Mouse (Mus musculus) urinary bladder, adult 18-20 months (tissue): Measurements from ENCODE around the gene Slc25a39.
A peak's percentile ranks its signal among the peaks of the same experiment; 100 is the strongest.

Experiments
- DNase-seq, 2 experiments: peaks; one replicate each; pipeline ENCODE4 v3.0.0; 2022; ENCODE audit warnings: low spot score in 2 of 2, mixed read lengths in 2 of 2

Gene Slc25a39

DNA sequence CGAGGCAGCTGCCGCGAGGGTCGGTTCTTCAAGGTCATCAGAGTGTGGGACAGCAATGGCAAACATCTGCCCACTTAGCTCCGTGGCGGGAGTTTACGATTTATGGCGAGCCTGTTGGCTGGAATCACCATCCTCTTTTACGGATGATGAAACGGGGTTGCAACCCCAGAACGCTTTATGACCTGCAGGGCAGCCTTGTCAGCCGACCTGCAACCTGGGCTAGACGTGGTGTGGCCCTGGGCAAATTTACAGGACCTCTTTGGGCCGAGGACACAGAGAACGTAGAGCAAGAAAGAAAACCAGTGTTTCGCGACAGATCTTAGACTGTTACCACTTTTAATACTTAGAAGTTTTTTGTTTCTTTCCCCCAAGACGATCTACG is at the start of gene Slc25a39:
Gene Slc25a39 (minus strand): TSS at position 113 of the 382 bp plus-strand sequence.
- no peak for DNase-seq

DNA sequence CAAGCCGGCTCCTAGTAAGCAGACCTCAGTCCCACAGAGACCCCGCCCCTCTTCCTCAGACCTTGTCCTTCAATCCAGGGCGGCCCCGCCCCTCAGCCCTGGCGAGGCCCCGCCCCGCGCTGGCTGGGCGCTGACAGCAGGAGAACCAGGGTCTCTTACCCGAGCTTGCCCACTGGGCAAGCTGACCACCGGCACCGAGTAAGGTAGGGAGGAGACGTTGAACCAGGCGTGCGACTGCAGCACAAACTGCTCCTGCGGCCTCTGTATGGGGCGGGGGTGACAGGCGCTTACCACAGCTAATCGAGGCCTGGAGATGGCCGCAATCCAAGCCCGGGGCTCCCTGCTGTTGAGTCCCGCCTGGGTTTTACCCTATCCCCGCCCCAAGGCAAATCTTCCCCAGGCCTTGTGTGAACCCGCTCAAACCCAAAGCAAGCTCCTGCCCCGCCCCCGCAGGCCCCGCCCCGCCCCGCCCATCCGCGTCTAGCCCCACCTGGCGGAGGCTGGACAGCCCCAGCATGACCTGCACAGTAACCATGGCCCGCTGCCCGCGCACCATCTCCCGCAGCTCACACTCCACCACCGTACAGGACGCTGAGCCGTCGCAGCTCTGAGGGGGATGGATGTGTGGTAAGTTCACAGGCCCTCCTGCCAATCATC is 48.1 kb upstream of the Slc25a39 start:
- peak; percentile 65 to 69 for DNase-seq

GRCm38 (mm10) chr11:102453131-102453530 is 45.4 kb upstream of the Slc25a39 start:
- DNase-seq = no peak

DNA sequence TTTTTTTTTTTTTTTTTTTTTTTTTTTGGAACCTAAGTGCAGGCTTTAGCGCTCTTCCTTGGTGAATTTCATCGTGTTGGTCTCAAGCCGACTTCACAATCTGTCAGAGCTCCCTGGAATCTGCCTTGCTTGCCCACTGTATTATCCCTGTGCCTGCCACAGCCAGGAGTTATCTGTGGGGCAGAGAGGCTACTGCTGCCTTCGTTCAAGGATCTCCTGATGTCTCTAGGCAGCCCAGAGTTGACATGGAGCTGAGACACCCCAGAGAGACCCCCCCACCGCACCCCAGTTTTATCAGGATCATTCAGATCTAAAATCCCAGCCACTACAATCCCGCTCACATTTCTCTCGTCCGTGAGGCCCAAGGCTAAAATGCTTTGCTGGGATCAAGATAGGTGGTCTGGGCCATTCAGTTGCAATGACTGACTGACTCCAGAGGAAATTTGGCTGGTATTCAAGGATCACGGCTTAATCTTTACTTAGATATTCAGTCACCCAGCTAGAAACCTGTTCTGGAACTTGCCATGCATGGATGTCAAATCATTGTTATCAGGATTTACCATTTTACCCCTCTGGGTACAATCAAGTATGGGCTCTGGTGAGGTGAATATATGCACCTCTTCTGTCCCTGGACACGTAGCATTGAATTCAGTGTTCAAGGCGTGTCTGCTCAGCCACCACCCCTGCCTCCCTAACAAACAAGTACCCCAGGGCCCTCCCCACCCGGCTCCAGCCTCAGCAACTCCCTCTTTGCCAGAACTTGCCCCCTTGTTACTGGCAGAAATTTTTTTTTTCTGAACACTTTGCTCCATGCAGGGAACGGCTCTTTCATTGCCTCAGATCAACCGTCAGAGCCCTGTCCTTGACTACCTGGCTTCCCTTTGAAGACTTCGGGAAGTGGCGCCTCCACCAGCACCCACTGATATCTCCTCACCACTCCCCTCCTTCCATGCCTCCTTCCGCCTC is 41.6 kb upstream of the Slc25a39 start:
- DNase-seq = no peak

GRCm38 (mm10) chr11:102448327-102448726 is 40.6 kb upstream of the Slc25a39 start:
- no peak for DNase-seq

- DNase-seq = peak in 1 of 2 experiments; percentile 65
Observed at GRCm38 (mm10) chr11:102447497-102447896, 39.8 kb upstream of the Slc25a39 start, which contains the start of gene Fam171a2. Gene Fam171a2 (minus strand): TSS chr11:102447682.

DNA sequence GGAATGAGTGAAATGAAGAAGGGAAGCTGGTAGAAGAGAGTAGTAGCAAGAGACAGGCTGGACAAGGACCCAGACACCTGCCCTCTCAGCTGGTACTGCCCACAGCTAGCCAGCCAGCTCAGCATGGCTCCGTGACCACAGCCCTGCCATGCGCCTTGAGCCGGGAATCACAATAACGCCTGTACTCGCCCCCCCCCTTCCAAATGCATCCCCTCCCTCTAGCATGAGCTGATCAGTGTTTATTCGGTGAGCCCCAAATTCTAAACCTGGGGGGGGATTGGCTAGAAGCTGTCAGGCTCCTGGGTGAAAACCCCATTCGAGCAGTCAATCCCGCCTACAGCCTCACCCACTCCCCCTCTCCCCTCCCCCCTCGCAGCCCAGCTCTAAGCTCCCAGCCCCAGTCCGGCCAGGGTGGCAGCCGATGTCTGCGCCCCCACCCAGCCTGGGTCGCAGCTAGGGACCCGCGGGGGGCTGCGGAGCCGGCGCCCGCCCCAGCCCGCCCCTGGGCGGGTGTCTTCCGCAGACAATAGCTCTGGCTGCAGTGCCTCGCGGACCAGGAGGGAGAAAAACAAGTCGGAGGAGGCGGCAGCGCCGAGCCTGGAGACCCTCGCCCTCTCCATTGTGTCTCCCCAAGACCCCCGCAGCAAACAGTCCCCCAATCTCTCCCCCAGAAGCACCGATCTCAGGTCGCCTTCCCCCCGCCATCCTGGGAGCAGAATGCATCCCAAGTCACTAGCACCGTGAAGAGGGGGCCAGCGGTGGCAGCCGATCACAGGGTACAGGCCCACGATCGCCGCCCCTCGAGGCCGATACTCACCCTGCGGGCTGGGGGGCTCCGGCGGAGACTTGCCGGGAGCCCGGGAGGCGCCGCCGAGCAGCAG is 39.1 kb upstream of the Slc25a39 start:
- DNase-seq = no peak

GRCm38 (mm10) chr11:102445891-102446361 is 38.2 kb upstream of the Slc25a39 start:
- no peak for DNase-seq

DNA sequence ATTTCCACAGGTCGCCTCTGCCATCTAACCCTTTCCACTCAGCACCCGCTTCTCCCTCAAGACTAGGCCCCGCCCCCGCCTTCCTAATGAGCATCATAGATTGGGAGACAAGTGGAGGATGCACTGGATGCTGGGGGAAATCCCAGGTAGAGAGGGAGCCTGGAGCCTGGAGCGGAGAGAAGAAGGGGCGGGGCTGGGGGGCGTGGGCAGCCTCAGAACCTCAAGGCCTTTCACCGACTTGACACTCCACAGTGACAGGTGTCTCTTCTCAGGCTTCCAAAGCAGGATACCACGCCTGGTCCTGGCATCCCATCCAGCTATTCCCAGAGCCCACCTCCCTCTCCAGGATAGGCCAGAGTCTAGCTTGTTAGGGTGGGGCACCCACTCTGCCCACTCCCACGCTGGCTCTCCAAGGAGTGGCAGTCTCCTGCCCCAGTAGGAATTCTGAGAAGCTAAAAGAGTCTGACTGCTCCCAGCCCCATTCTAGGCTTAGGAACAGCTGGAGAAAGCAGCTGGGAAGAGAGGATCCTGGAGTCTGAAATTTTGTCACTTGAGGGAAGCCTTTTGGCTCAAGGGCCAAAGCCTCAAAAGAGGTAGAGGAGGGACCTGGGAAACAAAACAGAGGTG is 37.6 kb upstream of the Slc25a39 start:
- DNase-seq = peak in 1 of 2 experiments; percentile 43

DNA sequence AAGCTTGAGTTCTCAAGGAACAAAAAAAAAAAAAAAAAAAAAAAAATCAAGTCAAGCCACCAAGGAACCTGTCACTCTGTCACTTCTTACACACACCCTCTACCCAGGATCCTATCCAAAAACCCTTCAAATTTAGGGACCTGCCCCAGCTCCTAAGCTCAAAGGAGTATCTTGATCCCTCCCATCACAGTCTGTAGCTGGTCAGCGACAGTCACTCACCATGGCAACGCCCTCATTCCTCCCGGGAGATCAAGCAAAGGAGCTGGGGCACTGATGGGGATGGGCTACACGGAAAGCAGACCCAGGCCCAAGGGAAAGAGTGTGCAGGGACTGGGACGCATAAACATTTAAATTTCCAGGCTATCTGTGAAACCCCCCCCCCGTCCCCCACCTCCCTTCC is 37.0 kb upstream of the Slc25a39 start:
- no peak for DNase-seq

- no peak for DNase-seq
Observed at GRCm38 (mm10) chr11:102444321-102444720, 36.6 kb upstream of the Slc25a39 start.

DNA sequence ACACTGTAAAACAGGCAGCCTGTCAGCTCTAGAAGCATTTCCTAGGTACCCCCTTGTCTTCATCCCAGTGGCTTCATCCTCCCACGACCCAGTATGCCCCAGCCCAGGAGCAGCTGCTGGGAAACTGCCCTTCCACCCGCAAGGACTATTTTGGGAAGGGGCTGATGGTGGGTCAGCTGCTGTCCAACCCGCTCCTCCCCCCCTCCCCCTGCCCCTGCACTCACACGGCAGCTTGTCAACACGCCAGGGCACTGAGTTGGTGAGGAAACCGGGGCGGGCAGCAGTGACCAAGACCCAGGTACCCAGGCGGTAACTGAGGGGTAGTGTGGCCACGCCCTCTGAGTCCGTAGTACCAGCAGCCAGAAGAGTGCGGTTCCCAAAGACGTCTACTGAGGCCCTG is 36.0 kb upstream of the Slc25a39 start:
- no peak for DNase-seq

DNA sequence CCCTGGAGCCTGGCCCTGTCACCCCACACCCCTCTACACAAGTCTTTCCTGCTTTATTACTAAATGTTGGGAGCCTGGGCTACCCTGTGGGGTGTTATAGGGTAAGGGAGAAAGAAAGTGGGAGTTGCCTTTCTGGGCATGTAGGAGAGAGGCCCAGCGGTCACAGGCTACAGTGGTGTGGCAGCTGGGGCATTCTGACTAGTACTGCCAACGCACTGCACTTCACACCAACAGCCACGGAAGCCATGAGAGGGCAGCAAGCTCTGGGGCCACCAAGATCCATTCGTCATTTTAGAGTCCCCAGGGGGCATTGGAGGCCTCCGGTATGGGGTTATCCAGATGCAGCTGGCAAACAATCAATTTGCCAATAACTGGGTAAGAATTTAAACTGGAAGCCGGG is 34.3 kb upstream of the Slc25a39 start:
- no peak for DNase-seq

- DNase-seq = no peak
Observed at GRCm38 (mm10) chr11:102441434-102441833, 33.7 kb upstream of the Slc25a39 start.

- DNase-seq = no peak
Observed at GRCm38 (mm10) chr11:102440255-102440654, 32.5 kb upstream of the Slc25a39 start.

GRCm38 (mm10) chr11:102439093-102440082 is 31.6 kb upstream of the Slc25a39 start:
- DNase-seq = no peak

DNA sequence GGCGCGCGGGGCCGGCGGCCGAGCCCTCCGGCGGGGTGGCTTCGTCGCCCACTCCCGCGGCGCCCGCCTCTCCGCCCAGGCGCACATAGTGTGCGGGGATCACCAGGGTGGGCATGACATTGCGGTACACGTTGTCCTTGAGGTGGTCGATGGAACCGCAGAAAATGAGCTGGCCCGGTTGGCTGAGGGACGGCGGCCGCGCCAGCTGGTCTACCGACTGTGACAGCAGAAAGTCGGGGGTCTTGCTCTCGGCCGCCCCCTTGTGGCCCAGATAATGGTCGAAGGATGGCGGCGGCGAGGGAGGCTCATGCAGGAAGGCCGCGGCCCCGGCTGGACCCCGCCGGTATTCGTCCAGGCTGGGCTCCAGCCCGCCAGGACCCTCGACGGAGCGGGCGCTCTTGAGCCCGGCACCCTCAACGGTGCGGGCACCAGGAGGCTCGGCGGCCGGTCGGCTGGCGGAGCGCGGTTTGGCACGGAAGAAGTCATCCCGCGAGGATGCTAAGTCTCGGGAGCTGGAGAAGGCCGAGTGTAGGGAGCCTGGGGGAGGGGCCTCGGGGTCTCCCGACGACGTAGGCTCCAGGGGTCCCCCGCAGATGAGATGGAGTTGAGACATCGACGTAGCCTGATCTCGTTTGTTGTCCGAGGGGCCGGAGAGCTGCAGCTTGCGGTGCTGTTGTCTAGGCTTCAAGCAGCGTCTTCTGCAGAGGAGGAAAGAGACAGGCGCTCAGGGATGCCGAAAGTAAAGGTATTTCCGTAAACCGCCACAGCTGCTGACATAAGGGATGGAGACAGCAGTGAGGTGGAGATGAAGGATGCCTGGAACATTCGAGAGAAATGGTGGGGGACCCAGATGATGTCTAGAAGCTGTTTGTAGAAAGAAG is 30.7 kb upstream of the Slc25a39 start:
- DNase-seq = peak in 1 of 2 experiments; percentile 59

DNA sequence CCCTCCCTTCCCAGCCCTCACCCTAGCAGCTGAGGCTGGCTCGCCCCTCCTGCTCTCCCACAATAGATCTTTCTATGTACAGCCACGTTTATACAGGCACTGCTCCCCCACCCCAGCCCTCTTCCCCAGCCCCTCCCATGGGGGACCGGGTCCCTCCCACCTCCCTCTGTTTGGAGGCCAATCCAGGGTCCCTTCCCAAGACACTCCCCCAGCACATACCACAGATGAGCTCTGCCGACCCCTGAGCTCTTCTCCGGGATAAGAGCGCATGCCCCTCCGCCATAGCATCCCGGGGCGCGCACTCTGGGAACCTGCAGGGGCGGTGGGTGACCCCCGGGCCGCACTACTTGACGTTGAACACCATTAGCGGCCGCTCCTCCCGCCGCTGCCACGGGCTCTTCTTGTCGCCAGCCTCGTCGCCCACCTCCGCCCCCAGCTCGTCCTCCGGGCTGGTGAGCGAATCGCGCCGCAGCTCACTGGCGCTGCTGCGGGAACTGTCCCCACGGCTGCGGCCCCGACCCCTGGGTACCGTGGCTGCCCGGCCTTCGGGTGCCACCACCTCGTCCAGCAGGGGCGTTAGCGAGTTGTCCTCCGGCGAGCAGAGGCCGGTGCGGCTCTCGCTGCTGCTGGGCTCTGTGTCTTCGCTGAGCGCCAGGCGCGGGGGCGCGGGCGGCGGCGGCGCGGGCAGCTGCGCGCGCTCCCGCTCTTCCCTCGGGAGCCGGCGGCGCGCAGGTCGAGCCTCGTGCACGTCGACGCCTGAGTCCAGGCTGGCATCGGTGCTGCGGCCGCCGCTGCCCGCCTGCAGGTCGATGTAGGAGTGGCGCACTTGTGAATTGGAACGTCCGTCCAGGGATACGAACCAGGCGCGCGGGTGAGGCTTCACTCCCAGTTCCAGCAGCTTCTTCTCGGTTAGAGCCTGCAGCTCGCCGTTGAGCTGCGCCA is 29.6 kb upstream of the Slc25a39 start:
- DNase-seq = no peak
